Mouse (Mus musculus) forebrain, embryonic 11.5 days (tissue): Measurements from ENCODE around the gene Pycr1. TPM values are rescaled to one million over a fixed set of nuclear protein-coding genes. Genes with fewer than 3 reads are reported as not detected.
A peak's percentile ranks its signal among the peaks of the same experiment; 100 is the strongest.
"Not testable (repeated sequence)": the region's sequence is repeated elsewhere in the genome, so short reads cannot be mapped to it uniquely, and the experiment has no call there.

Experiments used
- ATAC-seq: fragments of 200-750 bp; cut with Nextera tagmentation; replicated peaks from 2 replicates; pipeline ENCODE4 v1.8.0; 2017; ENCODE audit warnings: moderate TSS enrichment; ENCODE audit not compliant: low FRiP score
- DNase-seq: peaks from one replicate; pipeline ENCODE4 v3.0.0-alpha.2; 2017; ENCODE audit warnings: low spot score
- H3K27ac ChIP-seq: fragments of 300-500 bp; sonication (generic); 2 replicates; pipeline ENCODE4 v1.5.1; 2014; ENCODE audit warnings: low read depth, low read length
- H3K27me3 ChIP-seq: fragments of 300-500 bp; sonication (generic); 2 replicates; pipeline ENCODE4 v1.6.1; 2014; ENCODE audit warnings: mild to moderate bottlenecking, low read length, mixed read lengths; ENCODE audit not compliant: control insufficient read depth, insufficient read depth
- H3K36me3 ChIP-seq: fragments of 300-500 bp; sonication (generic); 2 replicates; pipeline ENCODE4 v1.6.1; 2014; ENCODE audit warnings: mild to moderate bottlenecking, low read length, moderate library complexity, mixed read lengths; ENCODE audit not compliant: control insufficient read depth, insufficient read depth
- H3K4me1 ChIP-seq: fragments of 300-500 bp; sonication (generic); replicated peaks from 2 replicates; pipeline ENCODE4 v1.6.1; 2014; ENCODE audit warnings: low read length, mixed read lengths; ENCODE audit not compliant: control insufficient read depth, insufficient read depth
- H3K4me2 ChIP-seq: fragments of 300-500 bp; sonication (generic); 2 replicates; pipeline ENCODE4 v1.6.1; 2014; ENCODE audit warnings: low read depth, mild to moderate bottlenecking, low read length, moderate library complexity, mixed read lengths; ENCODE audit not compliant: severe bottlenecking
- H3K4me3 ChIP-seq: fragments of 300-500 bp; sonication (generic); 2 replicates; pipeline ENCODE4 v1.5.1; 2014; ENCODE audit warnings: low read depth, low read length
- H3K9ac ChIP-seq: fragments of 300-500 bp; sonication (generic); 2 replicates; pipeline ENCODE4 v1.6.1; 2014; ENCODE audit warnings: low read length
- H3K9me3 ChIP-seq: fragments of 300-500 bp; sonication (generic); 2 replicates; pipeline ENCODE4 v1.6.1; 2016; ENCODE audit warnings: low read length, mixed read lengths; ENCODE audit not compliant: control insufficient read depth
- WGBS: fragments of 180-500 bp; shearing (Covaris S2); extraction: QIAGEN DNeasy Blood & Tissue Kit; methylation state at CpG from one replicate; pipeline ENCODE4 v1.1.7; 2014; 5-methylcytosine and 5-hydroxymethylcytosine counted together
- polyA plus RNA-seq: library from polyadenylated mRNA; unstranded; fragments of >200 nt; fragmentation: Nextera tagmentation; extraction: Ambion mirVana; gene quantifications from 2 replicates; pipeline ENCODE4 v1.2.1, GENCODE M21; 2014

Gene Pycr1
- polyA plus RNA-seq, 1 experiment from 2014 or later: 33.7 TPM

- no peak for ATAC-seq
- DNase-seq: no peak
- 75% methylated on average over 3 of the region's 3 CpGs for WGBS
Measured at GRCm38 (mm10) chr11:120679909-120680308, 36.3 kb upstream of the Pycr1 start.

GRCm38 (mm10) chr11:120676951-120677350 lies 33.4 kb upstream of the Pycr1 start:
- no peak overlapping the region for H3K27ac ChIP-seq
- ATAC-seq (no peak), DNase-seq (no peak)
- H3K4me2 ChIP-seq: no peak overlapping the region
- no peaks in the 10 kb centered on the region for H3K27me3 ChIP-seq
- H3K4me3 ChIP-seq: no peak overlapping the region
- peaks cover 7% of the 10 kb centered on the region; the same call in 1 of the 2 replicates for H3K36me3 ChIP-seq
- peaks cover 3% of the 10 kb centered on the region; the same call in 1 of the 2 replicates for H3K4me1 ChIP-seq
- 93% methylated on average over 4 of the region's 4 CpGs for WGBS
- no peak overlapping the region for H3K9ac ChIP-seq
- no peaks in the 10 kb centered on the region for H3K9me3 ChIP-seq

More at GRCm38 (mm10) chr11:120679909-120680308, 36.3 kb upstream of the Pycr1 start:
- no peak overlapping the region for H3K4me3 ChIP-seq
- no peaks in the 10 kb centered on the region for H3K9me3 ChIP-seq
- no peaks in the 10 kb centered on the region for H3K27me3 ChIP-seq
- H3K36me3 ChIP-seq: peaks cover 7% of the 10 kb centered on the region; the same call in 1 of the 2 replicates
- no peaks in the 10 kb centered on the region for H3K4me1 ChIP-seq
- H3K27ac ChIP-seq: no peak overlapping the region
- H3K9ac ChIP-seq: no peak overlapping the region
- no peak overlapping the region for H3K4me2 ChIP-seq

- not testable (repeated sequence) for H3K27ac ChIP-seq, ATAC-seq, H3K36me3 ChIP-seq, H3K9me3 ChIP-seq, DNase-seq, H3K27me3 ChIP-seq, H3K4me2 ChIP-seq, H3K4me1 ChIP-seq, H3K9ac ChIP-seq, H3K4me3 ChIP-seq
- 83% methylated on average over 3 of the region's 5 CpGs for WGBS
Measured at GRCm38 (mm10) chr11:120675875-120676274, 32.3 kb upstream of the Pycr1 start.

GRCm38 (mm10) chr11:120673594-120674122 lies 30.1 kb upstream of the Pycr1 start:
- DNase-seq: no peak
- peaks cover 4% of the 10 kb centered on the region; the same call in 1 of the 2 replicates for H3K36me3 ChIP-seq
- H3K4me3 ChIP-seq: peak overlapping the region; percentile 76
- H3K9me3 ChIP-seq: no peaks in the 10 kb centered on the region
- H3K9ac ChIP-seq: peak overlapping the region; percentile 83
- H3K27ac ChIP-seq: peak overlapping the region; percentile 25; the same call in 1 of the 2 replicates
- H3K4me2 ChIP-seq: peak overlapping the region; percentile 56
- H3K27me3 ChIP-seq: no peaks in the 10 kb centered on the region
- peaks cover 3% of the 10 kb centered on the region; the same call in 1 of the 2 replicates for H3K4me1 ChIP-seq
- WGBS: 42% methylated on average over 12 of the region's 12 CpGs
- peak; percentile 16; the same call in 1 of the 2 replicates for ATAC-seq

GRCm38 (mm10) chr11:120672687-120673593 lies 29.4 kb upstream of the Pycr1 start, which contains the start of gene Aspscr1:
Gene Aspscr1 (plus strand): TSS chr11:120672973.
- H3K27ac ChIP-seq: peak within 1 kb of the TSS; percentile 68
- H3K4me1 ChIP-seq: peaks cover 3% of the 10 kb centered on the region; the same call in 1 of the 2 replicates
- peak; percentile 96 for ATAC-seq
- H3K9me3 ChIP-seq: no peaks in the 10 kb centered on the region
- peak within 1 kb of the TSS; percentile 83 for H3K9ac ChIP-seq
- no peaks in the 10 kb centered on the region for H3K27me3 ChIP-seq
- H3K4me3 ChIP-seq: peak within 1 kb of the TSS; percentile 76
- peak within 1 kb of the TSS; percentile 56 for H3K4me2 ChIP-seq
- WGBS: 1% methylated on average over 83 of the region's 83 CpGs
- peak; percentile 97 for DNase-seq
- no peaks in the 10 kb centered on the region for H3K36me3 ChIP-seq

GRCm38 (mm10) chr11:120666617-120667016 lies 23.0 kb upstream of the Pycr1 start:
- 19% methylated on average over 3 of the region's 3 CpGs for WGBS
- ATAC-seq (no peak), DNase-seq (no peak)
- Histone ChIP-seq H3K9me3 (no peaks in the 10 kb centered on the region), H3K27ac (no peak overlapping the region), H3K4me1 (no peaks in the 10 kb centered on the region), H3K4me2 (no peak overlapping the region), H3K4me3 (no peak overlapping the region), H3K36me3 (no peaks in the 10 kb centered on the region), H3K9ac (no peak overlapping the region), H3K27me3 (peaks cover 14% of the 10 kb centered on the region)

- Histone ChIP-seq H3K4me1 (peaks cover 6% of the 10 kb centered on the region), H3K27ac (no peak overlapping the region), H3K27me3 (peaks cover 26% of the 10 kb centered on the region), H3K9ac (no peak overlapping the region), H3K4me2 (no peak overlapping the region), H3K4me3 (no peak overlapping the region), H3K36me3 (no peaks in the 10 kb centered on the region), H3K9me3 (no peaks in the 10 kb centered on the region)
- 91% methylated on average over 3 of the region's 3 CpGs for WGBS
- DNase-seq: no peak
- no peak for ATAC-seq
Measured at GRCm38 (mm10) chr11:120665406-120665805, 21.8 kb upstream of the Pycr1 start.

GRCm38 (mm10) chr11:120663714-120664113 lies 20.1 kb upstream of the Pycr1 start:
- no peaks in the 10 kb centered on the region for H3K36me3 ChIP-seq
- no peak overlapping the region for H3K9ac ChIP-seq
- no peaks in the 10 kb centered on the region for H3K9me3 ChIP-seq
- ATAC-seq (no peak), DNase-seq (no peak)
- H3K27ac ChIP-seq: no peak overlapping the region
- H3K4me3 ChIP-seq: no peak overlapping the region
- no peak overlapping the region for H3K4me2 ChIP-seq
- peaks cover 43% of the 10 kb centered on the region for H3K27me3 ChIP-seq
- WGBS: 64% methylated on average over 5 of the region's 5 CpGs
- H3K4me1 ChIP-seq: peaks cover 12% of the 10 kb centered on the region
